Mouse (Mus musculus) cortical plate, adult 2 months (tissue): Measurements from ENCODE around the gene Olfr509.

Experiments used
- CTCF ChIP-seq: fragments of 200-500 bp; IDR thresholded peaks from 2 replicates; pipeline ENCODE4 v1.5.1; 2011; ENCODE audit warnings: mild to moderate bottlenecking, control low read depth, low read length; ENCODE audit not compliant: insufficient read depth; ENCODE audit errors: extremely low read depth
- POLR2A ChIP-seq: fragments of 200-500 bp; IDR thresholded peaks from 2 replicates; pipeline ENCODE4 v1.6.1; 2011; ENCODE audit warnings: mild to moderate bottlenecking, low read length, control low read depth; ENCODE audit not compliant: insufficient read depth; ENCODE audit errors: extremely low read depth

DNA sequence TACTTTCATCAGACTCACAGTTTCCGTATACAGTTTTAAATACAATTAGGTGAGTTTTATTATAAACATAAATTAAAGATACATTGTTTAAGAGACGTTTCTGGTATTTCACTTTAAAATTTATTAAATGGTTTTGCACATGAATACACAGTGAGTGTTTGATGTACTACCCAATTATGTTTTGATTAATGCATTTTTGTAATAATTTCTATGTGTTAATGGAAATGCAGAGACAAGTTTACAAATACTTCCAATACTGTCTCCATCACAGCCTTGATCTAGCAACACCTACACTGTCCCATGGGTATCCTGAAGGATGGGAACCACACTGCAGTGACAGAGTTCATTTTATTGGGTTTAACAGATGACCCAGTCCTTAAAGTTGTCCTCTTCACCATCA is 30.2 kb downstream of the Olfr509 start, which contains the start of gene Olfr507:
- TF ChIP-seq CTCF (no peak), POLR2A (no peak)
